31 mouse cellular contexts compared by ENCODE assay signal in genomic region chr15:88808121-88808520, GRCm38 (mm10).
"Had no signal": no experiment of that assay in that cellular context is flagged by ENCODE, and none has a peak within 500 bp of the region (broad histone marks: within the 10 kb centered on the region; RNA-seq: fewer than 3 reads in every experiment).

No protein-coding gene starts in this region.

- H3K9ac ChIP-seq: limb, embryonic 12.5 days; limb, embryonic 13.5 days; limb, embryonic 15.5 days; liver, embryonic 12.5 days; liver, embryonic 13.5 days; liver, embryonic 14.5 days; liver, embryonic 15.5 days; liver, postnatal 0 days; lung, embryonic 14.5 days; lung, embryonic 15.5 days; midbrain, embryonic 12.5 days; midbrain, embryonic 13.5 days; midbrain, embryonic 15.5 days; neural tube, embryonic 12.5 days had no signal

- H3K4me2 ChIP-seq: limb, embryonic 12.5 days; limb, embryonic 13.5 days; limb, embryonic 15.5 days; liver, embryonic 11.5 days; liver, embryonic 12.5 days; liver, embryonic 13.5 days; liver, embryonic 15.5 days; lung, embryonic 14.5 days; lung, embryonic 15.5 days; midbrain, embryonic 12.5 days; midbrain, embryonic 13.5 days; midbrain, embryonic 15.5 days; neural tube, embryonic 12.5 days had no signal

- DNase-seq: left cerebral cortex, postnatal 4 days; liver; liver, embryonic 13.5 days; liver, postnatal 0 days; lung, adult 18-20 months; lung, adult 2 months; lung, embryonic 14.5 days; lung, postnatal 10 days; lung, postnatal 14 days; lung, postnatal 36 days; lung, postnatal 4 days; midbrain, embryonic 14.5 days had no signal

- ATAC-seq: liver, embryonic 12.5 days; liver, postnatal 0 days; lung, postnatal 0 days; midbrain, embryonic 13.5 days; midbrain, embryonic 15.5 days had no signal

- H3K9me3 ChIP-seq: limb, embryonic 10.5 days; limb, embryonic 12.5 days; limb, embryonic 13.5 days; limb, embryonic 15.5 days; liver, embryonic 12.5 days; liver, embryonic 13.5 days; liver, embryonic 15.5 days; lung, embryonic 15.5 days; megakaryocyte, embryonic 14.5 days; midbrain, embryonic 10.5 days; midbrain, embryonic 12.5 days; midbrain, embryonic 13.5 days; midbrain, embryonic 15.5 days; neural tube, embryonic 12.5 days had no signal

- H3K4me1 ChIP-seq: limb, embryonic 10.5 days; limb, embryonic 12.5 days; limb, embryonic 13.5 days; limb, embryonic 15.5 days; liver, embryonic 12.5 days; liver, embryonic 13.5 days; liver, embryonic 15.5 days; lung, embryonic 15.5 days; midbrain, embryonic 10.5 days; midbrain, embryonic 12.5 days; midbrain, embryonic 13.5 days; midbrain, embryonic 15.5 days; neural tube, embryonic 12.5 days had no signal

- H3K27ac ChIP-seq: left cerebral cortex, adult 2 months; limb, embryonic 10.5 days; limb, embryonic 12.5 days; limb, embryonic 13.5 days; limb, embryonic 15.5 days; liver, embryonic 12.5 days; liver, embryonic 13.5 days; liver, embryonic 14.5 days; liver, embryonic 15.5 days; lung, embryonic 15.5 days; macrophage; midbrain, embryonic 10.5 days; midbrain, embryonic 12.5 days; midbrain, embryonic 13.5 days; midbrain, embryonic 15.5 days; neural tube, embryonic 12.5 days had no signal

- H3K27me3 ChIP-seq: limb, embryonic 12.5 days; limb, embryonic 13.5 days; limb, embryonic 15.5 days; liver, embryonic 12.5 days; liver, embryonic 13.5 days; liver, embryonic 15.5 days; lung, embryonic 15.5 days; megakaryocyte, embryonic 14.5 days; midbrain, embryonic 12.5 days; midbrain, embryonic 13.5 days; midbrain, embryonic 15.5 days; neural tube, embryonic 12.5 days had no signal

- H3K4me3 ChIP-seq: left cerebral cortex, adult 2 months; limb, embryonic 10.5 days; limb, embryonic 12.5 days; limb, embryonic 13.5 days; limb, embryonic 15.5 days; liver, embryonic 12.5 days; liver, embryonic 13.5 days; liver, embryonic 15.5 days; lung, embryonic 15.5 days; megakaryocyte, embryonic 14.5 days; midbrain, embryonic 10.5 days; midbrain, embryonic 12.5 days; midbrain, embryonic 13.5 days; midbrain, embryonic 15.5 days; myocyte; neural tube, embryonic 12.5 days had no signal
